Mouse (Mus musculus): ENCODE measurements around the gene Gm266. TPM values are rescaled to one million over a fixed set of nuclear protein-coding genes. Genes with fewer than 3 reads are reported as not detected.

The Gm266 gene
- polyA plus RNA-seq, 1 experiment from 2014 or later, result 0.40 TPM

DNA sequence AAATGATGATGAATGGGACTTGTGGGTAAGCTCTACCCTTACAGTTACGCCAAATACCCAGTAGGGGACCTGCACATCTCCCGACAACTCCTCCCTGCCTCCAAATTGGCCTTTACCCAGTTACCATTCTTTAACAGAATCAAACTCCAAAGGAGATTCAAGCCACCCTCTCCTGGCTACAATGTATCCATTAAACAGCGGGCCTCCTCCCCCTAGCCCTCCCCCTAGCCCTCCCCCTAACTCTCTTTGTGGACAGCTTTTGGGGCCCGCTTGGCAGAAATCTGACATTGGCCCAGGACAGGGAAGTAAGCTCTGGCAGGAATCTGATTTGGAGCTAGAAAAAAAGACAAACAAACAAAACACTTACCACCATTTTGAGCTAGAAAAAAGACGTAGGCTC, 14.0 kb upstream of the Gm266 start:
- Histone ChIP-seq H3K4me1 (peaks cover 18% of the 10 kb centered on the region), H3K4me2 (no peak overlapping the region), H3K4me3 (no peak overlapping the region), H3K9ac (no peak overlapping the region), H3K27ac (no peak overlapping the region), H3K36me3 (ENCODE audit: poor library complexity, severe bottlenecking) (no peaks in the 10 kb centered on the region), H3K27me3 (no peaks in the 10 kb centered on the region), H3K9me3 (replicated peaks) (no peaks in the 10 kb centered on the region)
- WGBS, result 40% methylated on average over 5 of the region's 5 CpGs
- no peak for ATAC-seq

DNA sequence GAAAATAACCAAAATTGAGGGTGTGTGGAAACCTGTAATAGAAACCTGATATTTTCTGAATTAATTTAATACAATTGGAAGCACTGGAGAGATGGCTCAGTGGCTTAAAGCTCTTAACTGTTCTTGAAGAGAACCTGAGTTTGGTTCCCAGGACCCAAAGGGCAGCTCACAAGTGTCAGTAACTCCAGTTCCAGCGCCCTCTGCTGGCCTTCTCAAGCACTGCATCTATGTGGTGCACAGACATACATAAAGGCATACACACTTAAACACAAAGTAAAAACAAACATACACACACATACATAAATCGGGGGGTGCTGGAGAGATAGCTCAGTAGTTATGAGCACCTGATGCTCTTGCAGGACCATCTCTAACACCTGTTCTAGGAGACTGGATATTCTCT, 11.5 kb upstream of the Gm266 start:
- no peak overlapping the region for H3K4me3 ChIP-seq

GRCm38 (mm10) chr12:111494931-111495330, 9.3 kb upstream of the Gm266 start:
- H3K4me2 ChIP-seq, result no peak overlapping the region
- H3K9ac ChIP-seq, result no peak overlapping the region
- 87% methylated on average over 4 of the region's 4 CpGs for WGBS
- ATAC-seq, result no peak
- H3K27me3 ChIP-seq, result no peaks in the 10 kb centered on the region
- no peaks in the 10 kb centered on the region for H3K9me3 ChIP-seq (replicated peaks)
- H3K27ac ChIP-seq, result no peak overlapping the region
- H3K4me1 ChIP-seq, result 0 out of 2 replicates have a peak, but pooled peaks cover 3% of the 10 kb centered on the region
- H3K36me3 ChIP-seq (ENCODE audit: poor library complexity, severe bottlenecking), result no peaks in the 10 kb centered on the region
- no peak overlapping the region for H3K4me3 ChIP-seq

More for the DNA sequence above, 11.5 kb upstream of the Gm266 start:
- Histone ChIP-seq H3K36me3 (ENCODE audit: poor library complexity, severe bottlenecking) (no peaks in the 10 kb centered on the region), H3K27ac (no peak overlapping the region), H3K9me3 (replicated peaks) (no peaks in the 10 kb centered on the region), H3K27me3 (no peaks in the 10 kb centered on the region), H3K9ac (no peak overlapping the region), H3K4me2 (no peak overlapping the region), H3K4me1 (peaks cover 15% of the 10 kb centered on the region)
- ATAC-seq, result no peak
- WGBS, result 58% methylated on average over 2 of the region's 2 CpGs

DNA sequence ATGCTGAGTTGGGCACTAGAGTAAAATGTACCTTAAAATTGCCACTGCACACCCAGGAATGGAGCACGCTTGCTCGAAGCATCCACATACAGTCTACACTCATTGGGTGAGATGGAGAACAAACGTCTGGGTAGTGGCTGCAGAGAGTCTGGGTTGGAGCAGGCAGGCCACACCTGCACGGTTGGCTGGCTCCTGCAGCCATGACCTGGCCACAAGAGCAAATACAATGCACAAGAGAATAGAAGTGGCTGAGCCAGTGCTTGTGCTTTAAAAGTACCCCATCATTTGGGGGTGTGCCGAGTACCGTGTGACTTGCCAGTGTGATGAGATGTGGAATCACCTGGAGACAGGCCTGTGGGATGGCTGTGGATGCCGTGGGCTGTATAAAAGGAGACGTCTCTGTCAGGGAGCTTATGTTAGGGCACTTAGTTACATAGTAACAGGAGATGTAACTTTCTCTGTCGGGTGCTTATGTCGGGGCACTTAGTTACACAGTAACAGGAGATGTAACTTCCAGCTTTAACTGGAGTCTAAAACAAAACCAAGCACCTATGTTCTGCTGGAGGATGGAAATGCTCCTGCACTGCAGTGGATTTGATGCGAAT, 3.7 kb upstream of the Gm266 start:
- no peak overlapping the region for H3K9ac ChIP-seq
- 85% methylated on average over 11 of the region's 11 CpGs for WGBS
- H3K36me3 ChIP-seq (ENCODE audit: poor library complexity, severe bottlenecking), result no peaks in the 10 kb centered on the region
- H3K4me1 ChIP-seq, result peaks cover 17% of the 10 kb centered on the region
- no peaks in the 10 kb centered on the region for H3K9me3 ChIP-seq (replicated peaks)
- H3K27ac ChIP-seq, result no peak overlapping the region
- ATAC-seq, result no peak
- H3K4me2 ChIP-seq, result no peak overlapping the region
- H3K4me3 ChIP-seq, result no peak overlapping the region
- peaks cover 52% of the 10 kb centered on the region for H3K27me3 ChIP-seq

DNA sequence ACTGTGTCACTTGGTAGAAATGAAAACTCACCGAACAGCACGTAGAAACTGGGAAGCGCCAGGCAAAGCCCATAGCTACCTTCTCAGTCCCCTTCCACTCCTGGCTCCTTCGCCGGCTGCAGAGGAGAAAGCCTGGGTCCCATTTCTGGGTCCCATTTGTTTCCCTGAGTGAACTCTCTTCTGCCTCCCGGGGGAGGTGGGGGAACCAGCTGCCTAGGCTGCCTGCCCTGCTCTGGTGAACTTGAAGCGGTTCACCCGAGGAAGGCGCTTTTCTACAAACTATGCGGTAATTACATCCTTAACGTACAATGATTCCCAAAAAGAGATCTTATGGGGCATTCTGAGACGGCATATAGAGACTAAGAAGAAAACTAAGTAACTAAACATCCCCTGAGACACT, 832 bp upstream of the Gm266 start:
- ATAC-seq, result no peak
- peak overlapping the region; percentile 68; the same call in 1 of the 2 replicates for H3K4me2 ChIP-seq
- H3K27ac ChIP-seq, result no peak overlapping the region
- H3K4me1 ChIP-seq, result peaks cover 18% of the 10 kb centered on the region
- peaks cover 71% of the 10 kb centered on the region for H3K27me3 ChIP-seq
- H3K9me3 ChIP-seq (replicated peaks), result no peaks in the 10 kb centered on the region
- 4% methylated on average over 12 of the region's 12 CpGs for WGBS
- H3K4me3 ChIP-seq, result peak overlapping the region; percentile 43; the same call in 1 of the 2 replicates
- H3K9ac ChIP-seq, result no peak overlapping the region
- no peaks in the 10 kb centered on the region for H3K36me3 ChIP-seq (ENCODE audit: poor library complexity, severe bottlenecking)

GRCm38 (mm10) chr12:111485046-111485651, 474 bp downstream of the Gm266 start:
- Histone ChIP-seq H3K4me3 (peak overlapping the region; percentile 43), H3K9me3 (replicated peaks) (no peaks in the 10 kb centered on the region), H3K27ac (no peak overlapping the region), H3K4me1 (peaks cover 22% of the 10 kb centered on the region), H3K4me2 (peak overlapping the region; percentile 68), H3K36me3 (ENCODE audit: poor library complexity, severe bottlenecking) (no peaks in the 10 kb centered on the region), H3K27me3 (peaks cover 71% of the 10 kb centered on the region), H3K9ac (peak overlapping the region; percentile 45)
- 2% methylated on average over 63 of the region's 63 CpGs for WGBS
- ATAC-seq, result no peak

DNA sequence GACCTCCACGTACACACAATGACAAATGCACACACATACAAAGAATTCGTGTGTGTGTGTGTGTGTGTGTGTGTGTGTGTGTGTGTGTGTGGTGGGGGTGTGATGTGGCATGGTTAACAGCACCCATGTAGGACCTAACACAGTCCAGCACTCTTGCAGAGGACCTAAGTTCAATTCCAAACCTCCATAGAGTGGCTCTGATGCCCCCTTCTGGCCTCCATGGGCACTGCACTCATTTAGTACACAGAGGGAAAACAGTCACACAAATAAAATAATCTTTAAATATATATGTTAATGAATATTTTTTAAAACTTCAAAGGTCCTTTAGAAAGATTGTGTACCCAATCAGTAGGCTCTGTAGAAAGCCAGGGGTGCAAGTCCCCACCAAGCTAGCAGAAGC, 5.7 kb downstream of the Gm266 start:
- H3K4me1 ChIP-seq, result peaks cover 12% of the 10 kb centered on the region
- no peak overlapping the region for H3K4me2 ChIP-seq
- no peak overlapping the region for H3K9ac ChIP-seq
- no peak overlapping the region for H3K27ac ChIP-seq
- WGBS, result 74% methylated on average over 2 of the region's 2 CpGs
- no peaks in the 10 kb centered on the region for H3K36me3 ChIP-seq (ENCODE audit: poor library complexity, severe bottlenecking)
- H3K4me3 ChIP-seq, result no peak overlapping the region
- no peak for ATAC-seq
- H3K27me3 ChIP-seq, result peaks cover 24% of the 10 kb centered on the region
- H3K9me3 ChIP-seq (replicated peaks), result no peaks in the 10 kb centered on the region

- Histone ChIP-seq H3K9me3 (replicated peaks) (no peaks in the 10 kb centered on the region), H3K4me3 (no peak overlapping the region), H3K4me2 (no peak overlapping the region), H3K36me3 (ENCODE audit: poor library complexity, severe bottlenecking) (no peaks in the 10 kb centered on the region), H3K27me3 (peaks cover 14% of the 10 kb centered on the region), H3K9ac (no peak overlapping the region), H3K27ac (no peak overlapping the region), H3K4me1 (peaks cover 15% of the 10 kb centered on the region; the same call in 1 of the 2 replicates)
- 62% methylated on average over 5 of the region's 5 CpGs for WGBS
- no peak for ATAC-seq
Observed at GRCm38 (mm10) chr12:111478924-111479323, 6.7 kb downstream of the Gm266 start.

- peaks cover 18% of the 10 kb centered on the region; the same call in 1 of the 2 replicates for H3K4me1 ChIP-seq
- H3K9ac ChIP-seq, result no peak overlapping the region
- H3K27me3 ChIP-seq, result no peaks in the 10 kb centered on the region
- WGBS, result 55% methylated on average over 8 of the region's 8 CpGs
- no peaks in the 10 kb centered on the region for H3K36me3 ChIP-seq (ENCODE audit: poor library complexity, severe bottlenecking)
- H3K4me3 ChIP-seq, result no peak overlapping the region
- no peaks in the 10 kb centered on the region for H3K9me3 ChIP-seq (replicated peaks)
- H3K27ac ChIP-seq, result no peak overlapping the region; the same call in 1 of the 2 replicates
- ATAC-seq, result no peak
- H3K4me2 ChIP-seq, result no peak overlapping the region
Observed at GRCm38 (mm10) chr12:111474893-111475643, 10.6 kb downstream of the Gm266 start.

DNA sequence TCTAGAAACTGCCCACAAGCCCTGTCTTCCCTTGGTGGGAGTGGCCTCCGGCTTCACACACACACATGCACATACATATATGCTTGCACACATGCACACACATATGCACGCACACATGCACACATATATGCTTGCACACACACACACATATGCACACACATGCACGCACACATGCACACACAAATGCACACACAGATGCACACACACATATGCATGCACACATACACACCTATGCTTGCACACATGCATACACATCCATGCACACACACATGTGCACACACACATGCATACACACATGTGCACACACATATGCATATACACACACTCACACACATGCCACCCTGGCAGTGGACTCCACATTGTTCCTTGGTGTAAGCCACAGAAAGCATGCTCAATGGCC, 11.2 kb downstream of the Gm266 start:
- no peak overlapping the region for H3K27ac ChIP-seq
- H3K9ac ChIP-seq, result no peak overlapping the region
- no peak overlapping the region for H3K4me2 ChIP-seq
- 95% methylated on average over 3 of the region's 3 CpGs for WGBS
- no peak overlapping the region for H3K4me3 ChIP-seq
- peaks cover 19% of the 10 kb centered on the region; the same call in 1 of the 2 replicates for H3K4me1 ChIP-seq
- H3K36me3 ChIP-seq (ENCODE audit: poor library complexity, severe bottlenecking), result no peaks in the 10 kb centered on the region
- ATAC-seq, result no peak
- H3K9me3 ChIP-seq (replicated peaks), result no peaks in the 10 kb centered on the region
- no peaks in the 10 kb centered on the region for H3K27me3 ChIP-seq

- 56% methylated on average over 5 of the region's 5 CpGs for WGBS
- H3K4me1 ChIP-seq, result peaks cover 22% of the 10 kb centered on the region; the same call in 1 of the 2 replicates
- H3K9me3 ChIP-seq (replicated peaks), result no peaks in the 10 kb centered on the region
- no peak overlapping the region for H3K27ac ChIP-seq
- no peaks in the 10 kb centered on the region for H3K27me3 ChIP-seq
- ATAC-seq, result no peak
- no peaks in the 10 kb centered on the region for H3K36me3 ChIP-seq (ENCODE audit: poor library complexity, severe bottlenecking)
- H3K9ac ChIP-seq, result no peak overlapping the region
- H3K4me2 ChIP-seq, result no peak overlapping the region
- no peak overlapping the region for H3K4me3 ChIP-seq
Observed at GRCm38 (mm10) chr12:111472886-111473285, 12.7 kb downstream of the Gm266 start.

GRCm38 (mm10) chr12:111471721-111472120, 13.9 kb downstream of the Gm266 start:
- H3K4me2 ChIP-seq, result no peak overlapping the region
- ATAC-seq, result no peak
- no peak overlapping the region for H3K4me3 ChIP-seq
- H3K9me3 ChIP-seq (replicated peaks), result no peaks in the 10 kb centered on the region
- H3K27ac ChIP-seq, result no peak overlapping the region
- no peaks in the 10 kb centered on the region for H3K27me3 ChIP-seq
- H3K9ac ChIP-seq, result no peak overlapping the region
- H3K36me3 ChIP-seq (ENCODE audit: poor library complexity, severe bottlenecking), result no peaks in the 10 kb centered on the region
- WGBS, result 84% methylated on average over 3 of the region's 3 CpGs
- peaks cover 22% of the 10 kb centered on the region; the same call in 1 of the 2 replicates for H3K4me1 ChIP-seq

All from forebrain, embryonic 13.5 days (tissue).